Mouse (Mus musculus) ovary, postnatal 14 days (tissue): ENCODE results near the gene E2f8.

Source experiments
- DNase-seq: peaks from one replicate; pipeline ENCODE4 v3.0.0; 2022; ENCODE audit warnings: low spot score

The E2f8 gene

GRCm38 (mm10) chr7:48881486-48881885, at the start of gene E2f8:
Gene E2f8, minus strand, starts transcription at chr7:48881596.
- peak; percentile 72 for DNase-seq

- no peak for DNase-seq
These were observed 49.0 kb upstream of the E2f8 start for GRCm38 (mm10) chr7:48930399-48930798.

- DNase-seq: peak; percentile 62
These were observed 47.0 kb upstream of the E2f8 start for GRCm38 (mm10) chr7:48928364-48928763.

GRCm38 (mm10) chr7:48925214-48925613, 43.8 kb upstream of the E2f8 start:
- no peak for DNase-seq

GRCm38 (mm10) chr7:48923620-48924019, 42.2 kb upstream of the E2f8 start:
- no peak for DNase-seq

GRCm38 (mm10) chr7:48918389-48918788, 37.0 kb upstream of the E2f8 start:
- no peak for DNase-seq

- no peak for DNase-seq
These were observed 36.6 kb upstream of the E2f8 start for GRCm38 (mm10) chr7:48917988-48918387.

GRCm38 (mm10) chr7:48917463-48917862, 36.1 kb upstream of the E2f8 start:
- no peak for DNase-seq

GRCm38 (mm10) chr7:48914630-48915506, 33.5 kb upstream of the E2f8 start:
- DNase-seq: no peak

- DNase-seq: no peak
These were observed 29.8 kb upstream of the E2f8 start for GRCm38 (mm10) chr7:48911146-48911545.

GRCm38 (mm10) chr7:48910282-48910681, 28.9 kb upstream of the E2f8 start:
- no peak for DNase-seq

GRCm38 (mm10) chr7:48909342-48909671, 27.9 kb upstream of the E2f8 start:
- no peak for DNase-seq

- DNase-seq: no peak
These were observed 27.3 kb upstream of the E2f8 start, which contains the start of gene Nav2 for GRCm38 (mm10) chr7:48908521-48909341. Gene Nav2, plus strand, starts transcription at chr7:48908716.

GRCm38 (mm10) chr7:48902454-48902853, 21.1 kb upstream of the E2f8 start:
- DNase-seq: no peak

GRCm38 (mm10) chr7:48900408-48901167, 19.2 kb upstream of the E2f8 start:
- no peak for DNase-seq

- DNase-seq: no peak
These were observed 17.0 kb upstream of the E2f8 start for GRCm38 (mm10) chr7:48898416-48898815.

- no peak for DNase-seq
These were observed 16.3 kb upstream of the E2f8 start for GRCm38 (mm10) chr7:48897539-48898163.

- DNase-seq: no peak
These were observed 14.7 kb upstream of the E2f8 start for GRCm38 (mm10) chr7:48896051-48896450.

- no peak for DNase-seq
These were observed 14.1 kb upstream of the E2f8 start for GRCm38 (mm10) chr7:48895475-48895874.

GRCm38 (mm10) chr7:48894763-48895162, 13.4 kb upstream of the E2f8 start:
- DNase-seq: no peak

- DNase-seq: peak; percentile 65
These were observed 12.8 kb upstream of the E2f8 start for GRCm38 (mm10) chr7:48894152-48894551.

GRCm38 (mm10) chr7:48893093-48893492, 11.7 kb upstream of the E2f8 start:
- no peak for DNase-seq
